Mouse (Mus musculus): Measurements from ENCODE around the gene Cntrl.

- TF ChIP-seq EP300 (optimal IDR thresholded peaks at IDR 0.05), result no peak
- TF ChIP-seq CTCF (IDR thresholded peaks at IDR 0.05; ENCODE audit: low read depth), result no peak
Measured at GRCm38 (mm10) chr2:35133891-35134290, 24.6 kb downstream of the Cntrl start.

Measured in stomach, postnatal 0 days (tissue).